Mouse (Mus musculus): Measurements from ENCODE around the gene Slc25a19.

Slc25a19 gene

GRCm38 (mm10) chr11:115640978-115641663, 13.0 kb upstream of the Slc25a19 start:
- no peak for DNase-seq (ENCODE audit: low spot score)

- no peak for DNase-seq (ENCODE audit: low spot score)
Measured at GRCm38 (mm10) chr11:115640311-115640828, 12.3 kb upstream of the Slc25a19 start.

GRCm38 (mm10) chr11:115639540-115639939, 11.4 kb upstream of the Slc25a19 start:
- DNase-seq (ENCODE audit: low spot score) = no peak

GRCm38 (mm10) chr11:115638498-115639409, 10.7 kb upstream of the Slc25a19 start:
- no peak for DNase-seq (ENCODE audit: low spot score)

- no peak for DNase-seq (ENCODE audit: low spot score)
Measured at GRCm38 (mm10) chr11:115636960-115637359, 8.9 kb upstream of the Slc25a19 start.

- no peak for DNase-seq (ENCODE audit: low spot score)
Measured at GRCm38 (mm10) chr11:115635484-115635883, 7.4 kb upstream of the Slc25a19 start.

GRCm38 (mm10) chr11:115635041-115635440, 6.9 kb upstream of the Slc25a19 start:
- DNase-seq (ENCODE audit: low spot score) = no peak

GRCm38 (mm10) chr11:115634109-115634508, 6.0 kb upstream of the Slc25a19 start:
- no peak for DNase-seq (ENCODE audit: low spot score)

- DNase-seq (ENCODE audit: low spot score) = no peak
Measured at GRCm38 (mm10) chr11:115632862-115633261, 4.8 kb upstream of the Slc25a19 start.

GRCm38 (mm10) chr11:115632247-115632646, 4.2 kb upstream of the Slc25a19 start:
- DNase-seq (ENCODE audit: low spot score) = no peak

- DNase-seq (ENCODE audit: low spot score) = no peak
Measured at GRCm38 (mm10) chr11:115631505-115631890, 3.4 kb upstream of the Slc25a19 start.

- DNase-seq (ENCODE audit: low spot score) = no peak
Measured at GRCm38 (mm10) chr11:115630532-115631504, 2.7 kb upstream of the Slc25a19 start.

- no peak for DNase-seq (ENCODE audit: low spot score)
Measured at GRCm38 (mm10) chr11:115629734-115630531, 1.8 kb upstream of the Slc25a19 start.

- no peak for DNase-seq (ENCODE audit: low spot score)
Measured at GRCm38 (mm10) chr11:115628465-115629101, 488 bp upstream of the Slc25a19 start.

- DNase-seq (ENCODE audit: low spot score) = no peak
Measured at GRCm38 (mm10) chr11:115626824-115627616, 1.1 kb downstream of the Slc25a19 start.

GRCm38 (mm10) chr11:115625877-115626276, 2.2 kb downstream of the Slc25a19 start:
- no peak for DNase-seq (ENCODE audit: low spot score)

GRCm38 (mm10) chr11:115623487-115624070, 4.5 kb downstream of the Slc25a19 start:
- DNase-seq (ENCODE audit: low spot score) = no peak

- DNase-seq (ENCODE audit: low spot score) = no peak
Measured at GRCm38 (mm10) chr11:115619949-115620348, 8.1 kb downstream of the Slc25a19 start.

Data from layer of hippocampus, adult 9-10 months (tissue).